Mouse (Mus musculus): ENCODE measurements around the gene Scnm1. TPM values are rescaled to one million over a fixed set of nuclear protein-coding genes. Genes with fewer than 3 reads are reported as not detected.
A peak's percentile ranks its signal among the peaks of the same experiment; 100 is the strongest.
"Not testable (repeated sequence)": the region's sequence is repeated elsewhere in the genome, so short reads cannot be mapped to it uniquely, and the experiment has no call there.

The Scnm1 gene
- polyA plus RNA-seq, 1 experiment, result 48.5 TPM

DNA sequence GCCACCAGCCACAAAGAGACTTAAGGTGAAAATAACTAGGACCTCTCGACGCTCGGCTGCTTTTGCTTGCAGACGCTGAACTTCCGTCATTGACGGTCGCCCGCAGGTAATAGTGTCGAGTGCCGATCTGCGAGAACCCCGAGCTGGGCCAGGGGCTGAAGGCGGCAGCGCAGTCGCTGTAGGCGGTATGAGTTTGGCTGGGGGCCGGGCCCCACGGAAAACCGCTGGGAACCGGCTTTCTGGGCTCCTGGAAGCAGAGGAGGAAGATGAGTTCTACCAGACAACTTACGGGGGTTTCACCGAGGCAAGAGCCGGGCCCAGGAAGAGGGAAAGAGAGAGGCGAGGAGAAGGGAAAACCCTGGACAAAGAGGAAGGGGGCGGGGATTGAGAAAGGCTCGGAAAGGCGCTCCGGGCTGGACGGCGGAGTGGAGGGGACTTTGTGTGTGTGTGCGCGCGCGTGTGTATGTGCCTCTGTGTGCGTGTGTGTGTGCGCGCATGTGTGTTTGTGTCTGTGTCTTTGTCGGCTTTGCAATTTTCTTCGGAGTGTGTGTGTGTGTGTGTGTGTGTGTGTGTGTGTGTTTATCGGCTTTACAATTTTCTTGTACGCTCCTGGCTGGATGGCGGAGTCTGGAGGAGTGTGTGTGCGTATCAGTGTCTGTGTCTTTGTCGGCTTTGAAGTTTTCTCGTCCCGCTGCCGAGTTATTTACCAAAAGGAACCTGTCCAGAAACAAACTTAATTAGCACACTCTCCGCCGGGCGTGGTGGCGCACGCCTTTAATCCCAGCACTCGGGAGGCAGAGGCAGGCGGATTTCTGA, 22.7 kb downstream of the Scnm1 start, which contains the start of gene Vps72:
TSS of gene Vps72 (plus strand) at position 112 of the 816 bp plus-strand sequence.
- Histone ChIP-seq H3K9me3 (replicated peaks; ENCODE audit: control insufficient read depth, insufficient read depth, low read length, poor library complexity, severe bottlenecking) (no peaks in the 10 kb centered on the region), H3K9ac (ENCODE audit: low read depth, poor library complexity, severe bottlenecking) (peak within 1 kb of the TSS; percentile 81), H3K4me3 (ENCODE audit: low read depth, low read length) (peak within 1 kb of the TSS; percentile 74), H3K36me3 (ENCODE audit: control insufficient read depth, insufficient read depth, low read length, poor library complexity, severe bottlenecking) (peaks cover 2% of the 10 kb centered on the region; the same call in 1 of the 2 replicates), H3K27ac (ENCODE audit: insufficient read depth, low read length) (peak within 1 kb of the TSS; percentile 59; the same call in 1 of the 2 replicates), H3K27me3 (ENCODE audit: control insufficient read depth, insufficient read depth, low read length, poor library complexity, severe bottlenecking) (no peaks in the 10 kb centered on the region), H3K4me1 (ENCODE audit: control insufficient read depth, insufficient read depth, low read length) (no peaks in the 10 kb centered on the region)
- TF ChIP-seq CTCF (IDR thresholded peaks at IDR 0.05; ENCODE audit: low read depth, low read length) (no peak), EP300 (IDR thresholded peaks at IDR 0.05; ENCODE audit: insufficient read depth, low read depth, low read length) (0 out of 2 replicates have a peak, but pooled peaks have one; percentile 49), POLR2A (IDR thresholded peaks at IDR 0.05; ENCODE audit: insufficient read depth, low read length) (no peak)

DNA sequence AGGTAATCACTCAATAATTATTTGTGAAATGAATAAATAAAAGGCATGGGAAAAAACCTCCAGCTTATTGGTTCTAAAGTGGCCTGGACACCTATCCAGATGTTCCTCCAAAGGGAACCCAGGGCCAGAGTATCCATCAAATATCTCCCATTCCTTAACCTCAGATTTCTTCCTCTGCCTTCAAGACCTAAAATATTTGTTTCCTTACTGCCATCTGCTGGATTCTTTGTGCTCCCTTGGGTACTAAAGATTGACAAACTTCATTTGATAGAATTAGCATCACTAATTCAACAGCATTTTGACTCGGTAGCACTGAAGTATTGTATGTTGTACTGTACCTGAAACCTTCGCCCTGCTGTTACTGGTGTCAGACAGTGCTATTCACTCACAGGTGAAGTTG, 25.9 kb downstream of the Scnm1 start:
- no peak overlapping the region for H3K27ac ChIP-seq (ENCODE audit: insufficient read depth, low read length)
- no peaks in the 10 kb centered on the region for H3K27me3 ChIP-seq (ENCODE audit: control insufficient read depth, insufficient read depth, low read length, poor library complexity, severe bottlenecking)
- no peaks in the 10 kb centered on the region for H3K9me3 ChIP-seq (replicated peaks; ENCODE audit: control insufficient read depth, insufficient read depth, low read length, poor library complexity, severe bottlenecking)
- H3K9ac ChIP-seq (ENCODE audit: low read depth, poor library complexity, severe bottlenecking), result no peak overlapping the region
- H3K36me3 ChIP-seq (ENCODE audit: control insufficient read depth, insufficient read depth, low read length, poor library complexity, severe bottlenecking), result peaks cover 3% of the 10 kb centered on the region; the same call in 1 of the 2 replicates
- no peaks in the 10 kb centered on the region for H3K4me1 ChIP-seq (ENCODE audit: control insufficient read depth, insufficient read depth, low read length)
- H3K4me3 ChIP-seq (ENCODE audit: low read depth, low read length), result no peak overlapping the region
- TF ChIP-seq EP300 (IDR thresholded peaks at IDR 0.05; ENCODE audit: insufficient read depth, low read depth, low read length), result no peak
- no peak for TF ChIP-seq POLR2A (IDR thresholded peaks at IDR 0.05; ENCODE audit: insufficient read depth, low read length)
- no peak for TF ChIP-seq CTCF (IDR thresholded peaks at IDR 0.05; ENCODE audit: low read depth, low read length)

DNA sequence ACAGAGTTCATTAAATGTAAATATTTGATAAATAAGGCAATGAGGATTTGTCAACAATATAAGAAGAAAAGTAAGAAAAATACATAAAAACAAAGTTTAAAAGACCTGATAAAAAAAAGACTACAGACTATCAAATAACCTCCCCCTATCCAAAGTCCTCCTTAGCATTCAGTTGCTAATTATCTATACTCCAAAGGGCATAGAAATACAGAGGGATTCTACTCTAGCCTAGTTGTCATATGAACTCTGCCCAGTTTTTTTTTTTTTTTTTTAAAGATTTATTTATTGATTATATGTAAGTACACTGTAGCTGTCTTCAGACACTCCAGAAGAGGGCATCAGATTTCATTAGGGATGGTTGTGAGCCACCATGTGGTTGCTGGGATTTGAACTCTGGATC, 26.5 kb downstream of the Scnm1 start:
- H3K36me3 ChIP-seq (ENCODE audit: control insufficient read depth, insufficient read depth, low read length, poor library complexity, severe bottlenecking); H3K27me3 ChIP-seq (ENCODE audit: control insufficient read depth, insufficient read depth, low read length, poor library complexity, severe bottlenecking); H3K9me3 ChIP-seq (replicated peaks; ENCODE audit: control insufficient read depth, insufficient read depth, low read length, poor library complexity, severe bottlenecking); H3K4me3 ChIP-seq (ENCODE audit: low read depth, low read length); H3K27ac ChIP-seq (ENCODE audit: insufficient read depth, low read length); H3K4me1 ChIP-seq (ENCODE audit: control insufficient read depth, insufficient read depth, low read length): not testable (repeated sequence)
- H3K9ac ChIP-seq (ENCODE audit: low read depth, poor library complexity, severe bottlenecking), result 0 out of 2 replicates have a peak overlapping the region, but pooled peaks have one; percentile 38

DNA sequence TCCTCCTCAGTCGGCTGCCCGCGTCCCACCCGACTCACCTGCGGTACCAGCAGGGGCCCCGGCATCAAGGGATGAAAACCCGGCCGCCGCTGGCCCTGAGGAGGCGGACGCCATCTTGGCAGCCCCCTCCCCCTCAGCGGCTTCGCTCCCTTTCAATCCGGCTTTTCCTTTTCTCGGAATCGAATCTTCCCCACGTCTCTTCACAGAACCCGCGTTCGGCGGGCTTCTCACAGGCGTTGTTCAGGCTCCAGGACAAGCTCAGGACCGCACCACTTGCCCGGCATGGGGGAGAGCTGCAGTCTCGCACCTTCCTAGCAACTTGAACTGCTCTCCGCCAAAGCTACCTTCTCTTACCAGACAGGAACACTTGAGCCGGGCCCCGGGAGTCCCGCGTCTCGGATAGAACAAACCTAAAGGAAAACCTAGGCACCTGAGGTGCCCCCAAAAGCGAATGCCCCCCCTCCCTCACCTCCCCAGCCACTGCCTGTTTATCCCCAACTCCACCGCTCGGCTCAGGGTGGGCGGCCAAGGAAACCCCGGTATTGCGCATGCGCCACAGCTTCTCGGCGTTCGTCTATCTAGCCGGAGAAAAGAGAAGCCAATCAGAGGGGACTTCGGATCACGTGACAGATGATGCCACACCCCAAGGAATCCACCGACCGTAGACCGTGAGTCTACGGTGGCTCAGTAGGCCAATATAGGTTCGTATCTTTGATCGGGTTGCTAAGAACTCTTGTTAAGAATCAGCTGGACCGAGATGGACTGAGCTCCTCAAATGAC, 27.3 kb downstream of the Scnm1 start, which contains the start of gene Pip5k1a:
TSS of gene Pip5k1a (minus strand) at position 593 of the 780 bp plus-strand sequence.
- no peaks in the 10 kb centered on the region for H3K9me3 ChIP-seq (replicated peaks; ENCODE audit: control insufficient read depth, insufficient read depth, low read length, poor library complexity, severe bottlenecking)
- peak within 1 kb of the TSS; percentile 64 for H3K27ac ChIP-seq (ENCODE audit: insufficient read depth, low read length)
- H3K27me3 ChIP-seq (ENCODE audit: control insufficient read depth, insufficient read depth, low read length, poor library complexity, severe bottlenecking), result no peaks in the 10 kb centered on the region
- TF ChIP-seq CTCF (IDR thresholded peaks at IDR 0.05; ENCODE audit: low read depth, low read length) (no peak), POLR2A (IDR thresholded peaks at IDR 0.05; ENCODE audit: insufficient read depth, low read length) (peak; percentile 36), EP300 (IDR thresholded peaks at IDR 0.05; ENCODE audit: insufficient read depth, low read depth, low read length) (peak; percentile 50; the same call in 1 of the 2 replicates)
- H3K4me3 ChIP-seq (ENCODE audit: low read depth, low read length), result peak within 1 kb of the TSS; percentile 95
- no peaks in the 10 kb centered on the region for H3K4me1 ChIP-seq (ENCODE audit: control insufficient read depth, insufficient read depth, low read length)
- peak within 1 kb of the TSS; percentile 94 for H3K9ac ChIP-seq (ENCODE audit: low read depth, poor library complexity, severe bottlenecking)
- H3K36me3 ChIP-seq (ENCODE audit: control insufficient read depth, insufficient read depth, low read length, poor library complexity, severe bottlenecking), result peaks cover 7% of the 10 kb centered on the region; the same call in 1 of the 2 replicates

DNA sequence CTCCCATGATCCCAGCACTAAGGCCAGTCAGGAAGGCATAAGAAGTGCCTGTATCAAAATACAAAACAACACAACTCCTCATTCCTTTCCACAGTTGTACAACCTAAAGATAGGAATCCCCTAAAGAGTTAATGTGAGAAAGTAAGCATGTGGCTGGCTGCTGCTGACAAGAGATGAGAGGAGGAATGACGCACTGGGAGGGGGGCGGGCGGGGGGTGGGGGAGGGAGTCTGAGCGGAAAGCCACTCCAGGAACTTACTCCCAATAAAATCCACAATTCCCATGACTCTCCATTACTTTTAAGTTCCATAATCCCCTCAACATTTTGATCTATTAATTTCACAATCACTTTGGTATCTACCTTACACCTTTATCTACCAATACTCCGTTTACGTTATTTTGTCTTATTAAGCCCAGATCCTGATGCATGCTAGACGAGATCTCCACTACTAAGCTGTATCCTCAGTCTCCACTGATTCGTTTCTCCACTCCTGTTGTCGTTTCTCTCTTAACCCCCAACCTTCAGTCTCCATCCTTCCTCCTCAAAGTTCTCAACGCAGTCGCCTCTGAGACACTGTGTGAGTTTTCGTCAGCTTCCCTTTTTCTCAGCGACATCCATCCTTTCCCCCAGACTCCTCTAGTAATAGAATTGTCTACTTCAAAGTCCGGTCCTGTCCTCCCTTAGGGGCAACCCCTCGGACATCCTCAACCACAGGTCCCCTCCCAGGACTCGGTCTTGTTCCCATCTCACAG, 28.0 kb downstream of the Scnm1 start:
- H3K4me3 ChIP-seq (ENCODE audit: low read depth, low read length), result peak overlapping the region; percentile 95
- no peaks in the 10 kb centered on the region for H3K27me3 ChIP-seq (ENCODE audit: control insufficient read depth, insufficient read depth, low read length, poor library complexity, severe bottlenecking)
- no peaks in the 10 kb centered on the region for H3K4me1 ChIP-seq (ENCODE audit: control insufficient read depth, insufficient read depth, low read length)
- H3K9ac ChIP-seq (ENCODE audit: low read depth, poor library complexity, severe bottlenecking), result peak overlapping the region; percentile 94
- peaks cover 12% of the 10 kb centered on the region for H3K36me3 ChIP-seq (ENCODE audit: control insufficient read depth, insufficient read depth, low read length, poor library complexity, severe bottlenecking)
- H3K9me3 ChIP-seq (replicated peaks; ENCODE audit: control insufficient read depth, insufficient read depth, low read length, poor library complexity, severe bottlenecking), result no peaks in the 10 kb centered on the region
- peak overlapping the region; percentile 64 for H3K27ac ChIP-seq (ENCODE audit: insufficient read depth, low read length)
- TF ChIP-seq EP300 (IDR thresholded peaks at IDR 0.05; ENCODE audit: insufficient read depth, low read depth, low read length) (no peak), POLR2A (IDR thresholded peaks at IDR 0.05; ENCODE audit: insufficient read depth, low read length) (no peak), CTCF (IDR thresholded peaks at IDR 0.05; ENCODE audit: low read depth, low read length) (no peak)

Data from ES-Bruce4 (cell line).